Mouse (Mus musculus) spleen, adult 2 months (tissue): ENCODE measurements around the gene Ccdc146. TPM values are rescaled to one million over a fixed set of nuclear protein-coding genes. Genes with fewer than 3 reads are reported as not detected.
"Not testable (repeated sequence)": the region's sequence is repeated elsewhere in the genome, so short reads cannot be mapped to it uniquely, and the experiment has no call there.

ENCODE experiments used
- DNase-seq, 2 experiments: peaks; one replicate each; pipeline versions ENCODE4 v3.0.0 to v3.0.0-alpha.2; 2012 to 2021; ENCODE audit warnings: low spot score in 2 of 2, low read depth in 1 of 2
- H3K27ac ChIP-seq: fragments of 200-500 bp; 2 replicates; pipeline ENCODE4 v1.5.1; 2012; ENCODE audit warnings: low read length, inconsistent platforms; ENCODE audit not compliant: insufficient read depth
- H3K27me3 ChIP-seq: fragments of 200-500 bp; 2 replicates; pipeline ENCODE4 v1.6.1; 2012; ENCODE audit warnings: mild to moderate bottlenecking, moderate library complexity, low read length, inconsistent platforms; ENCODE audit not compliant: control insufficient read depth, insufficient read depth
- H3K36me3 ChIP-seq: fragments of 200-500 bp; 2 replicates; pipeline ENCODE4 v1.6.1; 2012; ENCODE audit warnings: mild to moderate bottlenecking, low read length, inconsistent platforms; ENCODE audit not compliant: control insufficient read depth, insufficient read depth
- H3K4me1 ChIP-seq: fragments of 200-500 bp; 2 replicates; pipeline ENCODE4 v1.6.1; 2011; ENCODE audit warnings: inconsistent platforms; ENCODE audit not compliant: control insufficient read depth, insufficient read depth, insufficient read length
- H3K4me3 ChIP-seq: fragments of 200-500 bp; 2 replicates; pipeline ENCODE4 v1.5.1; 2011; ENCODE audit warnings: mild to moderate bottlenecking, inconsistent platforms; ENCODE audit not compliant: insufficient read depth, insufficient read length; ENCODE audit errors: extremely low read depth
- CTCF ChIP-seq: fragments of 200-500 bp; IDR thresholded peaks from 2 replicates; pipeline ENCODE4 v1.5.1; 2011; ENCODE audit warnings: mild to moderate bottlenecking, inconsistent platforms; ENCODE audit not compliant: insufficient read depth, insufficient read length, insufficient replicate concordance; ENCODE audit errors: extremely low read depth
- POLR2A ChIP-seq: fragments of 200-500 bp; IDR thresholded peaks from 2 replicates; pipeline ENCODE4 v1.6.1; 2011; ENCODE audit warnings: low read depth, low read length, inconsistent platforms
- WGBS: fragments of 180-500 bp; shearing (Covaris S2); methylation state at CpG from one replicate; pipeline ENCODE4 v1.1.7; 2018; 5-methylcytosine and 5-hydroxymethylcytosine counted together
- polyA plus RNA-seq: library from polyadenylated mRNA; depleted of rRNA; stranded (reverse); fragments of >200 nt; gene quantifications from 2 replicates; pipeline ENCODE4 v1.2.3, GENCODE M21; 2012

The Ccdc146 gene
- polyA plus RNA-seq, 1 experiment = not detected

- no peak for TF ChIP-seq POLR2A
- TF ChIP-seq CTCF = no peak
- no peak for DNase-seq
- Histone ChIP-seq H3K27ac (no peak overlapping the region), H3K4me1 (no peaks in the 10 kb centered on the region), H3K27me3 (no peaks in the 10 kb centered on the region), H3K4me3 (no peak overlapping the region), H3K36me3 (peaks cover 2% of the 10 kb centered on the region; the same call in 1 of the 2 replicates)
- WGBS = 87% methylated on average over 12 of the region's 12 CpGs
Observed at GRCm38 (mm10) chr5:21283356-21284062, 141.0 kb downstream of the Ccdc146 start.

- WGBS = 43% methylated on average over 2 of the region's 2 CpGs
- not testable (repeated sequence) for H3K4me3 ChIP-seq, H3K36me3 ChIP-seq, DNase-seq, H3K27ac ChIP-seq, H3K27me3 ChIP-seq, H3K4me1 ChIP-seq
Observed at GRCm38 (mm10) chr5:21277685-21278084, 146.8 kb downstream of the Ccdc146 start.

GRCm38 (mm10) chr5:21271386-21272354, 152.8 kb downstream of the Ccdc146 start:
- DNase-seq = no peak
- Histone ChIP-seq H3K36me3 (no peaks in the 10 kb centered on the region; the same call in 1 of the 2 replicates), H3K4me3 (no peak overlapping the region), H3K4me1 (no peaks in the 10 kb centered on the region; the same call in 1 of the 2 replicates), H3K27ac (no peak overlapping the region), H3K27me3 (no peaks in the 10 kb centered on the region)
- WGBS = 63% methylated on average over 9 of the region's 9 CpGs
- TF ChIP-seq POLR2A (no peak), CTCF (no peak)

- H3K27ac ChIP-seq = no peak overlapping the region
- H3K36me3 ChIP-seq = no peaks in the 10 kb centered on the region; the same call in 1 of the 2 replicates
- 56% methylated on average over 4 of the region's 4 CpGs for WGBS
- no peak overlapping the region for H3K4me3 ChIP-seq
- TF ChIP-seq CTCF (no peak), POLR2A (no peak)
- no peaks in the 10 kb centered on the region for H3K27me3 ChIP-seq
- no peaks in the 10 kb centered on the region; the same call in 1 of the 2 replicates for H3K4me1 ChIP-seq
- DNase-seq = no peak
Observed at GRCm38 (mm10) chr5:21270756-21271155, 153.7 kb downstream of the Ccdc146 start.

GRCm38 (mm10) chr5:21269446-21269845, 155.0 kb downstream of the Ccdc146 start:
- DNase-seq = no peak
- no peaks in the 10 kb centered on the region for H3K27me3 ChIP-seq
- H3K4me1 ChIP-seq = no peaks in the 10 kb centered on the region; the same call in 1 of the 2 replicates
- WGBS = 93% methylated on average over 5 of the region's 5 CpGs
- no peak overlapping the region for H3K27ac ChIP-seq
- TF ChIP-seq CTCF = no peak
- no peak for TF ChIP-seq POLR2A
- no peak overlapping the region for H3K4me3 ChIP-seq
- no peaks in the 10 kb centered on the region; the same call in 1 of the 2 replicates for H3K36me3 ChIP-seq

GRCm38 (mm10) chr5:21267090-21267489, 157.4 kb downstream of the Ccdc146 start:
- Histone ChIP-seq H3K36me3 (no peaks in the 10 kb centered on the region; the same call in 1 of the 2 replicates), H3K4me3 (no peak overlapping the region), H3K27ac (no peak overlapping the region), H3K27me3 (no peaks in the 10 kb centered on the region), H3K4me1 (no peaks in the 10 kb centered on the region; the same call in 1 of the 2 replicates)
- DNase-seq = no peak
- WGBS = 93% methylated on average over 2 of the region's 2 CpGs
- TF ChIP-seq CTCF (no peak), POLR2A (no peak)

GRCm38 (mm10) chr5:21265049-21265448, 159.4 kb downstream of the Ccdc146 start:
- Histone ChIP-seq H3K36me3 (no peaks in the 10 kb centered on the region; the same call in 1 of the 2 replicates), H3K27ac (no peak overlapping the region), H3K27me3 (no peaks in the 10 kb centered on the region), H3K4me1 (no peaks in the 10 kb centered on the region), H3K4me3 (no peak overlapping the region)
- DNase-seq = peak; percentile 37 to 75
- TF ChIP-seq CTCF (peak; percentile 69; the same call in 1 of the 2 replicates), POLR2A (no peak)
- 28% methylated on average over 4 of the region's 4 CpGs for WGBS
